Mouse (Mus musculus) cerebellum, adult 2 months (tissue): ENCODE data around the gene Olfr1458. TPM values are rescaled to one million over a fixed set of nuclear protein-coding genes. Genes with fewer than 3 reads are reported as not detected.

Experiments
- DNase-seq, 2 experiments: peaks; one replicate each; pipeline ENCODE4 v3.0.0; 2021
- H3K27ac ChIP-seq: fragments of 200-500 bp; 2 replicates; pipeline ENCODE4 v1.5.1; 2012; ENCODE audit warnings: low read length, control low read depth, inconsistent platforms; ENCODE audit not compliant: insufficient read depth
- H3K27me3 ChIP-seq: fragments of 200-500 bp; 2 replicates; pipeline ENCODE4 v1.6.1; 2012; ENCODE audit warnings: inconsistent platforms, mild to moderate bottlenecking, low read length, moderate library complexity; ENCODE audit not compliant: control insufficient read depth, insufficient read depth
- H3K4me1 ChIP-seq: fragments of 200-500 bp; 2 replicates; pipeline ENCODE4 v1.6.1; 2011; ENCODE audit warnings: low read length; ENCODE audit not compliant: control insufficient read depth, insufficient read depth
- H3K4me3 ChIP-seq: fragments of 200-500 bp; replicated peaks from 2 replicates; pipeline ENCODE3; 2011; ENCODE audit warnings: mild to moderate bottlenecking, low read depth, low read length, control low read depth; ENCODE audit not compliant: insufficient read depth
- CTCF ChIP-seq: fragments of 200-500 bp; IDR thresholded peaks from 2 replicates; pipeline ENCODE4 v1.5.1; 2011; ENCODE audit warnings: low read depth, mild to moderate bottlenecking, control low read depth, low read length, moderate library complexity, borderline replicate concordance; ENCODE audit not compliant: insufficient read depth
- POLR2A ChIP-seq: fragments of 200-500 bp; IDR thresholded peaks from 2 replicates; pipeline ENCODE4 v1.6.1; 2011; ENCODE audit warnings: low read length, control low read depth, borderline replicate concordance; ENCODE audit not compliant: insufficient read depth
- WGBS: fragments of 180-500 bp; shearing (Covaris S2); methylation state at CpG from one replicate; pipeline ENCODE4 v1.1.7; 2018; 5-methylcytosine and 5-hydroxymethylcytosine counted together
- polyA plus RNA-seq: library from polyadenylated mRNA; depleted of rRNA; stranded (reverse); fragments of >200 nt; gene quantifications from 2 replicates; pipeline ENCODE4 v1.2.3, GENCODE M21; 2012; rRNA removed

Olfr1458 gene
- not detected in 2 replicates for polyA plus RNA-seq

DNA sequence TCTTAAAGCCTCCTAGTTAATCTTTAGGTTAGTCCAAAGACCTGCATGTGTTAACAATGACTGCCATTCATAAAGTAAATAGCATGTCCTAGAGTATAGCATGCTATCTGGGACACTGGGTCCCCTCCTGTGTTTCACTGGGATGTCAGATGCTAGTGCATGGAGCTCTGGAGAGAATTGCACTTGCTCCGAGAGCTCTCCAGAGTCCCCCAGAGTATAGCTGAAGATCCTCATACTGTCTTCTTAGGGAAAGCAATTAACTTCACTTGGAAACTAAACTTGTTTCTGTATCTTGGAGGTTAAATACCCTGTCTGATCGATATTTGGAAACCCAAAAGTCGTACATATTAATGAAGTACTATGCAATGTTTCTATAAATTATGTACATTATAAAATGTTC lies at the start of gene Olfr1458:
Gene Olfr1458, minus strand, starts transcription at position 101 of the 400 bp plus-strand sequence.
- WGBS: 74% methylated on average over 3 of the region's 3 CpGs
- Histone ChIP-seq H3K4me3 (no peak within 1 kb of the TSS), H3K27ac (no peak within 1 kb of the TSS), H3K4me1 (no peaks in the 10 kb centered on the region), H3K27me3 (no peaks in the 10 kb centered on the region)
- TF ChIP-seq POLR2A: no peak
- TF ChIP-seq CTCF: no peak
- DNase-seq: no peak

DNA sequence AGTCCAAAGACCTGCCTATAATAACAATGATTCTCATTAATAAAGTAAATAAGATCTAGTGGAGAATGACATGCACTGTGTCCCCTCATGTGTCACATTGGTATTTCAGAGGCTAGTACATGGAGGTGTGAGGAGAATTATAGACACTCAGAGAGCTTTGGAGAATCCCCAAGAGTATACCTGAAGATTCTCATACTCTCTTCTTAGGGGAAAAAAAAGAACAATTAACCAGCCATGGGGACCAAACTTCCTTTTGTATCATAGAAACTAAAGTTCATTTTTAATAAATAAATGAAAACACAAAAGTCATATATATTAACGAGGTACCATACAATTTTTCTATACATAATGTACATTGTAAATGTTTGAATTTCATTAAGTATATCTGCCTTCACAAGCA lies 42.9 kb upstream of the Olfr1458 start, which contains the start of gene Olfr1459:
Gene Olfr1459, minus strand, starts transcription at position 101 of the 400 bp plus-strand sequence.
- Histone ChIP-seq H3K27me3 (no peaks in the 10 kb centered on the region), H3K4me1 (no peaks in the 10 kb centered on the region), H3K27ac (no peak within 1 kb of the TSS), H3K4me3 (no peak within 1 kb of the TSS)
- 56% methylated on average over 1 of the region's 1 CpGs for WGBS
- no peak for DNase-seq
- TF ChIP-seq CTCF: no peak
- TF ChIP-seq POLR2A: no peak

GRCm38 (mm10) chr19:13097791-13098190 lies 8.8 kb downstream of the Olfr1458 start, which contains the start of gene Olfr1457:
Gene Olfr1457, minus strand, starts transcription at chr19:13097891.
- no peak within 1 kb of the TSS for H3K4me3 ChIP-seq
- no peaks in the 10 kb centered on the region for H3K27me3 ChIP-seq
- H3K4me1 ChIP-seq: no peaks in the 10 kb centered on the region
- WGBS: 68% methylated on average over 2 of the region's 2 CpGs
- no peak for TF ChIP-seq CTCF
- TF ChIP-seq POLR2A: no peak
- H3K27ac ChIP-seq: no peak within 1 kb of the TSS
- no peak for DNase-seq

- no peak for DNase-seq
- Histone ChIP-seq H3K27ac (no peak overlapping the region), H3K4me3 (no peak overlapping the region), H3K4me1 (no peaks in the 10 kb centered on the region), H3K27me3 (no peaks in the 10 kb centered on the region)
- TF ChIP-seq POLR2A: no peak
- no peak for TF ChIP-seq CTCF
- 82% methylated on average over 1 of the region's 1 CpGs for WGBS
Measured at GRCm38 (mm10) chr19:13093908-13094307, 12.7 kb downstream of the Olfr1458 start.

- DNase-seq: no peak
Measured at GRCm38 (mm10) chr19:13060310-13060709, 46.3 kb downstream of the Olfr1458 start, which contains the start of gene Olfr1454. Gene Olfr1454, plus strand, starts transcription at chr19:13060610.

More at GRCm38 (mm10) chr19:13060310-13060709, 46.3 kb downstream of the Olfr1458 start, which contains the start of gene Olfr1454:
- Histone ChIP-seq H3K27ac (no peak within 1 kb of the TSS), H3K4me1 (no peaks in the 10 kb centered on the region), H3K27me3 (no peaks in the 10 kb centered on the region), H3K4me3 (no peak within 1 kb of the TSS)
- TF ChIP-seq POLR2A (no peak), CTCF (no peak)
- 52% methylated on average over 2 of the region's 2 CpGs for WGBS

Other genes with a start within 250 kb of the Olfr1458 start
- gene Olfr1444, start 249.5 kb downstream of the Olfr1458 start, polyA plus RNA-seq: not detected in 2 replicates
- gene Olfr1445, start 222.9 kb downstream of the Olfr1458 start, polyA plus RNA-seq: not detected in 2 replicates
- gene Olfr1446, start 213.3 kb downstream of the Olfr1458 start, polyA plus RNA-seq: not detected in 2 replicates
- not detected in 2 replicates for gene Olfr1447, start 203.0 kb downstream of the Olfr1458 start, polyA plus RNA-seq
- not detected in 2 replicates for gene Olfr1448, start 182.4 kb downstream of the Olfr1458 start, polyA plus RNA-seq
- not detected in 2 replicates for gene Olfr1449, start 175.9 kb downstream of the Olfr1458 start, polyA plus RNA-seq
- gene Olfr1450, start 156.5 kb downstream of the Olfr1458 start, polyA plus RNA-seq: not detected in 2 replicates
- not detected in 2 replicates for gene Olfr1451, start 111.8 kb downstream of the Olfr1458 start, polyA plus RNA-seq
- gene Olfr1453, start 78.4 kb downstream of the Olfr1458 start, polyA plus RNA-seq: not detected in 2 replicates
- gene Olfr1454, start 46.2 kb downstream of the Olfr1458 start, polyA plus RNA-seq: not detected in 2 replicates
- not detected in 2 replicates for gene Olfr1457, start 8.9 kb downstream of the Olfr1458 start, polyA plus RNA-seq
- gene Olfr1459, start 42.8 kb upstream of the Olfr1458 start, polyA plus RNA-seq: not detected in 2 replicates
- gene Olfr1461, start 56.2 kb upstream of the Olfr1458 start, polyA plus RNA-seq: not detected in 2 replicates
- gene Olfr1462, start 79.0 kb upstream of the Olfr1458 start, polyA plus RNA-seq: not detected in 2 replicates
- not detected in 2 replicates for gene Olfr1463, start 124.6 kb upstream of the Olfr1458 start, polyA plus RNA-seq
- not detected in 2 replicates for gene Olfr1465, start 208.8 kb upstream of the Olfr1458 start, polyA plus RNA-seq
- not detected in 2 replicates for gene Olfr1466, start 232.1 kb upstream of the Olfr1458 start, polyA plus RNA-seq